Mouse (Mus musculus): ENCODE measurements around the gene Cd40. TPM values are rescaled to one million over a fixed set of nuclear protein-coding genes. Genes with fewer than 3 reads are reported as not detected.
A peak's percentile ranks its signal among the peaks of the same experiment; 100 is the strongest.

Cd40 gene
- polyA plus RNA-seq, 1 experiment, result 52.1 TPM

DNA sequence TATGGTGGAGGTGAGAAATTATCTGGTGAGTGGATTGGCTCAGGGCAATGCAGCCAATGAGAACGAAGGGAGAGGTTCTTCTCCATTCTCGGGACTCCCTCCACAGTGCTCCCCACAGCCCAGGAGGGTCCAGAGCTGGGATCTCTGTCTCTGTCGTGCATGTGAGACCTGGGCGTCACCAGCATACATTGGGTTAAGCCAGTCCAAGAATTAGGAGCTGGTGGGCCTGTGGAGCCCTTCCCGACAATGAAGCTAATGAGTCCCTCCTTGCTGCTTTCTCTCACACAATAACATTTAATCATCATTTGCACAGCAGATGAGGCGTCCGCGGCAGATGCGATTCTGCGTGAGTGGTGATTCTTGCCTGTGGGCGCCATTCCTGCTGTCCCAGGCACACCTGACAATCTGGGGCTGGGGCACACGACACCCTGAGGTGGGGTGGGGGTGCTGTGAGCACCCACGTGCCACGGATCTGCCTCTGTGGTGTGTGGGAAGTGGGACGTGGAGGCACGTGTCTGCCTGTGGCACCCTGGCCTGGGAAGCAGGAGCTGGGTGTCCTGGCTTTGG is 50.2 kb downstream of the Cd40 start:
- no peak for DNase-seq
- no peaks in the 10 kb centered on the region for H3K36me3 ChIP-seq (ENCODE audit: control insufficient read depth, insufficient read depth, low read length)
- no peak overlapping the region for H3K27ac ChIP-seq (ENCODE audit: control insufficient read depth, insufficient read depth, low read length)
- no peak overlapping the region for H3K4me3 ChIP-seq (ENCODE audit: control insufficient read depth, insufficient read depth, low read length)
- H3K27me3 ChIP-seq (ENCODE audit: control insufficient read depth, insufficient read depth, low read length), result no peaks in the 10 kb centered on the region; the same call in 1 of the 2 replicates
- WGBS, result 80% methylated on average over 16 of the region's 16 CpGs
- TF ChIP-seq POLR2A (IDR thresholded peaks at IDR 0.05; ENCODE audit: control insufficient read depth, extremely low read depth, insufficient read depth, low read length, poor library complexity) (no peak), CTCF (IDR thresholded peaks at IDR 0.05; ENCODE audit: borderline replicate concordance, control insufficient read depth, extremely low read depth, insufficient read depth, low read length, poor library complexity) (no peak)
- H3K4me1 ChIP-seq (replicated peaks; ENCODE audit: control insufficient read depth, insufficient read depth, low read length), result no peaks in the 10 kb centered on the region

DNA sequence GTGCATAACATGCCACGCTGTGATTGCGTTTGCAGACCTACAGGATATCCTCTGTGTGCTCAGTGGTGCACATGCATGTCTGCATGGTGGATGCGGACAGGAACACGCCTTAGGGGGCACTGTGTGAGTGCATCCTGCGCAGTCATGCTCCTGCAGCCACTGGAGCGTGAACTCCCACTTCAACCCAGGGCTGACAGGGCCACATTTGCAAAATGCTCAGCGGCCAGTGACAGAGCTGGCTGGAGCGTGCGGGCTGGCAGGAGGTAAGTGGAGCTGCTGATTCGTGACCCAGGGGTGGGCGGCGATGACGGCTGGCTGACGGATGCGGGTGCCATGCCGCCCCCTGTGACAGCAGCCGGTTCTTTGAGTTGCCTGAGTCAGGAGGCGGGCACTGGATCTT is 51.2 kb downstream of the Cd40 start:
- Histone ChIP-seq H3K27me3 (ENCODE audit: control insufficient read depth, insufficient read depth, low read length) (peaks cover 3% of the 10 kb centered on the region), H3K4me1 (replicated peaks; ENCODE audit: control insufficient read depth, insufficient read depth, low read length) (no peaks in the 10 kb centered on the region), H3K4me3 (ENCODE audit: control insufficient read depth, insufficient read depth, low read length) (no peak overlapping the region), H3K27ac (ENCODE audit: control insufficient read depth, insufficient read depth, low read length) (no peak overlapping the region), H3K36me3 (ENCODE audit: control insufficient read depth, insufficient read depth, low read length) (no peaks in the 10 kb centered on the region)
- TF ChIP-seq CTCF (IDR thresholded peaks at IDR 0.05; ENCODE audit: borderline replicate concordance, control insufficient read depth, extremely low read depth, insufficient read depth, low read length, poor library complexity) (no peak), POLR2A (IDR thresholded peaks at IDR 0.05; ENCODE audit: control insufficient read depth, extremely low read depth, insufficient read depth, low read length, poor library complexity) (no peak)
- 36% methylated on average over 18 of the region's 18 CpGs for WGBS
- DNase-seq, result no peak

DNA sequence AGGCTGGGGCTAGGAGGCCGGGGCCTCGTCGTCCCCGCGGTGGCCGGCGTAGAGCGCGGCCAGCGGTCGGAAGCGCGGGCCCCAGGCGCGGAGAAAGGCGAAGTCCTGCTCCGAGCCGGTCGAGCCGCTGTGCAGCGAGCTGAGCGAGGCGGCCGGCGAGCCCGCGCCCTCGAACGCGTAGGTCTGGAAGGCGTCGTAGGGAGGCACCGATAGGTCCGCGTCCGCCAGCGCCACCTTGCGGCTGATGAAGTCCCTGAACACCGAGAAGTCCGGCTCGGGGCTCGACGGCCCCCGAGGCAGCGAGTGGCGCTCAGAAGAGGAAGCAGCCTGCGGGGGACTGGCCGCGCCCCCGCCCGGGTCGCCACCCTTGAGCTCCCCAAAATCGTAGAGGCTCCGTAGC is 56.7 kb downstream of the Cd40 start:
- no peaks in the 10 kb centered on the region for H3K4me1 ChIP-seq (replicated peaks; ENCODE audit: control insufficient read depth, insufficient read depth, low read length)
- 1% methylated on average over 54 of the region's 54 CpGs for WGBS
- H3K4me3 ChIP-seq (ENCODE audit: control insufficient read depth, insufficient read depth, low read length), result no peak overlapping the region
- peaks cover 6% of the 10 kb centered on the region for H3K27me3 ChIP-seq (ENCODE audit: control insufficient read depth, insufficient read depth, low read length)
- H3K27ac ChIP-seq (ENCODE audit: control insufficient read depth, insufficient read depth, low read length), result no peak overlapping the region
- TF ChIP-seq POLR2A (IDR thresholded peaks at IDR 0.05; ENCODE audit: control insufficient read depth, extremely low read depth, insufficient read depth, low read length, poor library complexity) (no peak), CTCF (IDR thresholded peaks at IDR 0.05; ENCODE audit: borderline replicate concordance, control insufficient read depth, extremely low read depth, insufficient read depth, low read length, poor library complexity) (peak; percentile 89)
- DNase-seq, result peak; percentile 80
- no peaks in the 10 kb centered on the region for H3K36me3 ChIP-seq (ENCODE audit: control insufficient read depth, insufficient read depth, low read length)

DNA sequence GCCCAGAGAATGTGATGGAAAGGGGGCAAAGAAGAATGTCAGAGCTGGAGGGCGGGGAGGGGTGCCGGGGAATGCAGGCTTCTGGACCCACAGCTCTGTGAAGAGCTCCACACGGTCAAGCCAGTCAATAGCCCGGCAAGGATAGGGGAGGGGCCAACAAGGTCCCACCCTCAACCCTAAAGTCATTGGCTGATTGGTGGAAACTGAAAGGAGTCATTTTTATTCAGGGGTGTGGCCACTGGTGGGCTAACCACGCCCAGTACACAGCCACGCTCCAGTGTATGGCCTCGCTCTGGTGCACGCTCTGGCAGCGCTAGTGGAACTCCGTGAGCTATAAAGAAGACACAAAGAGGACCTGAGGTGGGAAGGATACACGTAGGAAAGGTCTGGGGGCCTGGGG is 58.3 kb downstream of the Cd40 start:
- H3K4me1 ChIP-seq (replicated peaks; ENCODE audit: control insufficient read depth, insufficient read depth, low read length), result no peaks in the 10 kb centered on the region
- TF ChIP-seq POLR2A (IDR thresholded peaks at IDR 0.05; ENCODE audit: control insufficient read depth, extremely low read depth, insufficient read depth, low read length, poor library complexity), result no peak
- TF ChIP-seq CTCF (IDR thresholded peaks at IDR 0.05; ENCODE audit: borderline replicate concordance, control insufficient read depth, extremely low read depth, insufficient read depth, low read length, poor library complexity), result no peak
- H3K27ac ChIP-seq (ENCODE audit: control insufficient read depth, insufficient read depth, low read length), result no peak overlapping the region
- 32% methylated on average over 11 of the region's 11 CpGs for WGBS
- no peaks in the 10 kb centered on the region for H3K36me3 ChIP-seq (ENCODE audit: control insufficient read depth, insufficient read depth, low read length)
- DNase-seq, result no peak
- H3K27me3 ChIP-seq (ENCODE audit: control insufficient read depth, insufficient read depth, low read length), result peaks cover 6% of the 10 kb centered on the region
- no peak overlapping the region for H3K4me3 ChIP-seq (ENCODE audit: control insufficient read depth, insufficient read depth, low read length)

DNA sequence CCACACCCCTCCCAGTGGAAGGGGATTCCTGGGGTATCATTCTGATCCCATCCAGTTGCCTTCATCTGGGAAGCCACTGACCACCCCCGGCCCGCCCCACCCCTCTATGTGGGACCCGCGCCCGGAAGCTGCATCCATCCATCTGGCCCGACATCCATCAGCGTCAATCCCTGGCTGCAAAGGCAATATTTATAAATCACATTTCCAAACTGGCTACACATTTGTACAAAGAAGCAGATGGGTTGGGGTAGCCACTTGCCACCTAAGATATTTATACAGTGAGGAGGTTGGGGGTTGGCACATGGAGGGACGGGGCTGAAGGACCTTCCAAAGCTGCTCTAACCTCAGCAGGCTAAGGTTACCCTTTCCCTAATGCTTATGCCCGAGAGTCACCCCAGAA is 65.3 kb downstream of the Cd40 start:
- Histone ChIP-seq H3K4me3 (ENCODE audit: control insufficient read depth, insufficient read depth, low read length) (no peak overlapping the region), H3K27ac (ENCODE audit: control insufficient read depth, insufficient read depth, low read length) (no peak overlapping the region), H3K4me1 (replicated peaks; ENCODE audit: control insufficient read depth, insufficient read depth, low read length) (no peaks in the 10 kb centered on the region), H3K27me3 (ENCODE audit: control insufficient read depth, insufficient read depth, low read length) (no peaks in the 10 kb centered on the region; the same call in 1 of the 2 replicates), H3K36me3 (ENCODE audit: control insufficient read depth, insufficient read depth, low read length) (no peaks in the 10 kb centered on the region)
- no peak for TF ChIP-seq CTCF (IDR thresholded peaks at IDR 0.05; ENCODE audit: borderline replicate concordance, control insufficient read depth, extremely low read depth, insufficient read depth, low read length, poor library complexity)
- no peak for TF ChIP-seq POLR2A (IDR thresholded peaks at IDR 0.05; ENCODE audit: control insufficient read depth, extremely low read depth, insufficient read depth, low read length, poor library complexity)
- no peak for DNase-seq
- whole genome bisulfite sequencing, result 83% methylated on average over 9 of the region's 9 CpGs

DNA sequence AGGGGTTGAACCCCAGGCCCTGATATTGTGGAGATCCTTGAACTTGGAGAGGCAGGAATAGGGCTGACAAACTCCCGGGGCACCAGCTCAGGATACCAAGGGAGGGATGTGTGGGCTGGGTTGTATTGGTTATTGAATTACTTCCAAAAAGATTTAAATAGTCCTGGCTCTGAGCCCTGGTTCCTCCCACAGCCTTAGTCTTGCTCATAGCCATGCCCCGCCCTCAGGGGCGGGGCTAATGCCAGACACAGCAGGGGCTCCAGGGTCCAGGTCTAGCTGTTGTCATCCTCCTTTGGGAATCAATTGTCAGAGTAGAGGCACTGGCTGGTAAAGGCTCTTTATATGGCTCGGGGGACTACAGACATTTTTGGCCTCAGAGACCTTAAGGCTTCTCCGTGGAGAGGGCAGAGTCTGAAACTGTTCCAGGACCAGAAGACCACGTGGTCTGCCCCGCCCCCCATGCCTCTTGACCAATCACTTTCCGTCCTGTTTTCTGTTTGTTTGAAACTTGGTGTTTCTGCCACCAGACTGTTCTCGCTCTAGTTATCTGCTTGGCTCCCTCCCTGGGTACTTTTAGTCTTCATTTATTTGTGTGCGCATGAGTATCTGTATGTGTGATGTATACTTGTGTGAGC is 65.9 kb downstream of the Cd40 start:
- Histone ChIP-seq H3K27me3 (ENCODE audit: control insufficient read depth, insufficient read depth, low read length) (no peaks in the 10 kb centered on the region; the same call in 1 of the 2 replicates), H3K4me1 (replicated peaks; ENCODE audit: control insufficient read depth, insufficient read depth, low read length) (no peaks in the 10 kb centered on the region), H3K4me3 (ENCODE audit: control insufficient read depth, insufficient read depth, low read length) (no peak overlapping the region), H3K36me3 (ENCODE audit: control insufficient read depth, insufficient read depth, low read length) (no peaks in the 10 kb centered on the region), H3K27ac (ENCODE audit: control insufficient read depth, insufficient read depth, low read length) (no peak overlapping the region)
- TF ChIP-seq CTCF (IDR thresholded peaks at IDR 0.05; ENCODE audit: borderline replicate concordance, control insufficient read depth, extremely low read depth, insufficient read depth, low read length, poor library complexity) (no peak), POLR2A (IDR thresholded peaks at IDR 0.05; ENCODE audit: control insufficient read depth, extremely low read depth, insufficient read depth, low read length, poor library complexity) (no peak)
- no peak for DNase-seq
- 43% methylated on average over 10 of the region's 10 CpGs for WGBS

Other genes starting within 250 kb of the Cd40 start
- gene Zswim1, start 232.9 kb upstream of the Cd40 start, polyA plus RNA-seq (2012; rRNA removed), result 9.5 and 11.5 TPM in 2 replicates
- 2.9 and 4.5 TPM in 2 replicates for gene Spata25, start 227.1 kb upstream of the Cd40 start, polyA plus RNA-seq (2012; rRNA removed)
- 467 and 538 TPM in 2 replicates for gene Ctsa, start 222.8 kb upstream of the Cd40 start, polyA plus RNA-seq (2012; rRNA removed)
- 24.0 and 31.7 TPM in 2 replicates for gene Neurl2, start 222.2 kb upstream of the Cd40 start, polyA plus RNA-seq (2012; rRNA removed)
- gene Pltp, start 197.9 kb upstream of the Cd40 start, polyA plus RNA-seq (2012; rRNA removed), result 227 and 263 TPM in 2 replicates
- gene Pcif1, start 176.3 kb upstream of the Cd40 start, polyA plus RNA-seq (2012; rRNA removed), result 79.7 and 87.9 TPM in 2 replicates
- gene Zfp335, start 143.9 kb upstream of the Cd40 start, polyA plus RNA-seq (2012; rRNA removed), result 92.6 and 99.0 TPM in 2 replicates
- 29.1 and 31.7 TPM in 2 replicates for gene Mmp9, start 114.8 kb upstream of the Cd40 start, polyA plus RNA-seq (2012; rRNA removed)
- 0.70 and 1.3 TPM in 2 replicates for gene Slc12a5, start 94.8 kb upstream of the Cd40 start, polyA plus RNA-seq (2012; rRNA removed)
- 72.3 and 73.7 TPM in 2 replicates for gene Ncoa5, start 20.8 kb upstream of the Cd40 start, polyA plus RNA-seq (2012; rRNA removed)
- gene 1700025C18Rik, start 35.1 kb downstream of the Cd40 start, polyA plus RNA-seq (2012; rRNA removed), result not detected in 2 replicates
- 1.2 and 1.3 TPM in 2 replicates for gene Cdh22, start 179.2 kb downstream of the Cd40 start, polyA plus RNA-seq (2012; rRNA removed)
- gene Slc35c2, start 232.2 kb downstream of the Cd40 start, polyA plus RNA-seq (2012; rRNA removed), result 78.7 and 82.3 TPM in 2 replicates

Data from thymus, adult 2 months (tissue).